Mouse (Mus musculus) heart, embryonic 11.5 days (tissue): ENCODE data around the gene Cxcl1. TPM values are rescaled to one million over a fixed set of nuclear protein-coding genes. Genes with fewer than 3 reads are reported as not detected.
"Not testable (repeated sequence)": the region's sequence is repeated elsewhere in the genome, so short reads cannot be mapped to it uniquely, and the experiment has no call there.

Experiments used
- ATAC-seq: fragments of 200-750 bp; cut with Nextera tagmentation; replicated peaks from 2 replicates; pipeline ENCODE4 v1.8.0; 2017; ENCODE audit warnings: moderate library complexity; ENCODE audit not compliant: insufficient number of reproducible peaks, low FRiP score, low TSS enrichment
- H3K27ac ChIP-seq: fragments of 300-500 bp; sonication (generic); 2 replicates; pipeline ENCODE4 v1.5.1; 2014; ENCODE audit warnings: mild to moderate bottlenecking, low read depth, low read length
- H3K27me3 ChIP-seq: fragments of 300-500 bp; sonication (generic); 2 replicates; pipeline ENCODE4 v1.6.1; 2014; ENCODE audit warnings: mild to moderate bottlenecking, low read length, mixed read lengths; ENCODE audit not compliant: control insufficient read depth, insufficient read depth
- H3K36me3 ChIP-seq: fragments of 300-500 bp; sonication (generic); 2 replicates; pipeline ENCODE4 v1.6.1; 2014; ENCODE audit warnings: mild to moderate bottlenecking, low read length, moderate library complexity, mixed read lengths; ENCODE audit not compliant: control insufficient read depth, insufficient read depth
- H3K4me1 ChIP-seq: fragments of 300-500 bp; sonication (generic); 2 replicates; pipeline ENCODE4 v1.6.1; 2014; ENCODE audit warnings: low read length; ENCODE audit not compliant: control insufficient read depth, insufficient read depth
- H3K4me2 ChIP-seq: fragments of 300-500 bp; sonication (generic); 2 replicates; pipeline ENCODE4 v1.6.1; 2014; ENCODE audit warnings: mild to moderate bottlenecking, moderate library complexity
- H3K4me3 ChIP-seq: fragments of 300-500 bp; sonication (generic); 2 replicates; pipeline ENCODE4 v1.5.1; 2014; ENCODE audit warnings: low read depth, low read length
- H3K9ac ChIP-seq: fragments of 300-500 bp; sonication (generic); 2 replicates; pipeline ENCODE4 v1.6.1; 2014; ENCODE audit warnings: mild to moderate bottlenecking, low read depth, low read length, moderate library complexity
- H3K9me3 ChIP-seq: fragments of 300-500 bp; sonication (generic); replicated peaks from 2 replicates; pipeline ENCODE4 v1.6.1; 2016; ENCODE audit warnings: low read length; ENCODE audit not compliant: control insufficient read depth
- WGBS: fragments of 180-500 bp; shearing (Covaris S2); extraction: QIAGEN DNeasy Blood & Tissue Kit; methylation state at CpG from one replicate; pipeline ENCODE4 v1.1.7; 2014; ENCODE audit not compliant: insufficient replicate concordance; 5-methylcytosine and 5-hydroxymethylcytosine counted together
- polyA plus RNA-seq: library from polyadenylated mRNA; unstranded; fragments of >200 nt; fragmentation: Nextera tagmentation; extraction: Ambion mirVana; gene quantifications from 2 replicates; pipeline ENCODE4 v1.2.1, GENCODE M21; 2014

Gene Cxcl1
- polyA plus RNA-seq: 0.27 TPM in 1 of 2 replicates, not detected in the other

- Histone ChIP-seq H3K36me3 (no peaks in the 10 kb centered on the region), H3K27me3 (no peaks in the 10 kb centered on the region), H3K9me3 (no peaks in the 10 kb centered on the region), H3K9ac (peak within 1 kb of the TSS; percentile 67), H3K4me2 (peak within 1 kb of the TSS; percentile 86), H3K4me3 (peak within 1 kb of the TSS; percentile 51), H3K27ac (no peak within 1 kb of the TSS), H3K4me1 (no peaks in the 10 kb centered on the region)
- WGBS: 10% methylated on average over 30 of the region's 30 CpGs
- peak; percentile 55; the same call in 1 of the 2 replicates for ATAC-seq
These were observed at the start of gene Cxcl1 for GRCm38 (mm10) chr5:90890519-90891463. Gene Cxcl1 (plus strand): TSS chr5:90891241.

GRCm38 (mm10) chr5:90843891-90844290 lies 47.1 kb upstream of the Cxcl1 start:
- Histone ChIP-seq H3K27ac (no peak overlapping the region), H3K36me3 (no peaks in the 10 kb centered on the region), H3K9me3 (no peaks in the 10 kb centered on the region), H3K4me3 (no peak overlapping the region), H3K27me3 (no peaks in the 10 kb centered on the region), H3K9ac (no peak overlapping the region), H3K4me1 (no peaks in the 10 kb centered on the region), H3K4me2 (no peak overlapping the region)
- WGBS: 79% methylated on average over 3 of the region's 3 CpGs
- no peak for ATAC-seq

- 89% methylated on average over 7 of the region's 7 CpGs for WGBS
- H3K9me3 ChIP-seq, H3K27ac ChIP-seq, H3K9ac ChIP-seq, H3K4me3 ChIP-seq, H3K4me1 ChIP-seq, H3K27me3 ChIP-seq, H3K4me2 ChIP-seq, H3K36me3 ChIP-seq, ATAC-seq: not testable (repeated sequence)
These were observed 40.9 kb upstream of the Cxcl1 start for GRCm38 (mm10) chr5:90850096-90850495.

- not testable (repeated sequence) for H3K27ac ChIP-seq, H3K4me1 ChIP-seq, ATAC-seq, H3K9ac ChIP-seq, H3K9me3 ChIP-seq, H3K36me3 ChIP-seq, H3K27me3 ChIP-seq, H3K4me2 ChIP-seq, H3K4me3 ChIP-seq
- 84% methylated on average over 11 of the region's 11 CpGs for WGBS
These were observed 39.6 kb upstream of the Cxcl1 start for GRCm38 (mm10) chr5:90851391-90851790.

GRCm38 (mm10) chr5:90853206-90853605 lies 37.8 kb upstream of the Cxcl1 start:
- Histone ChIP-seq H3K27ac (no peak overlapping the region), H3K9me3 (no peaks in the 10 kb centered on the region), H3K4me2 (no peak overlapping the region), H3K4me1 (no peaks in the 10 kb centered on the region), H3K36me3 (no peaks in the 10 kb centered on the region), H3K4me3 (no peak overlapping the region), H3K27me3 (no peaks in the 10 kb centered on the region), H3K9ac (no peak overlapping the region)
- no peak for ATAC-seq
- WGBS: 73% methylated on average over 4 of the region's 4 CpGs

GRCm38 (mm10) chr5:90855308-90856230 lies 35.5 kb upstream of the Cxcl1 start:
- H3K36me3 ChIP-seq: no peaks in the 10 kb centered on the region
- ATAC-seq: no peak
- H3K27me3 ChIP-seq: no peaks in the 10 kb centered on the region
- 80% methylated on average over 7 of the region's 7 CpGs for WGBS
- no peak overlapping the region for H3K4me3 ChIP-seq
- H3K4me2 ChIP-seq: no peak overlapping the region
- H3K9ac ChIP-seq: no peak overlapping the region
- no peaks in the 10 kb centered on the region for H3K4me1 ChIP-seq
- H3K9me3 ChIP-seq: no peaks in the 10 kb centered on the region
- H3K27ac ChIP-seq: no peak overlapping the region

- no peaks in the 10 kb centered on the region for H3K27me3 ChIP-seq
- H3K36me3 ChIP-seq: no peaks in the 10 kb centered on the region
- H3K4me1 ChIP-seq: no peaks in the 10 kb centered on the region
- H3K27ac ChIP-seq: no peak overlapping the region
- WGBS: 52% methylated on average over 5 of the region's 5 CpGs
- H3K4me3 ChIP-seq: no peak overlapping the region
- ATAC-seq: no peak
- no peak overlapping the region for H3K4me2 ChIP-seq
- no peaks in the 10 kb centered on the region for H3K9me3 ChIP-seq
- H3K9ac ChIP-seq: no peak overlapping the region
These were observed 33.6 kb upstream of the Cxcl1 start for GRCm38 (mm10) chr5:90857463-90857862.

GRCm38 (mm10) chr5:90858429-90858828 lies 32.6 kb upstream of the Cxcl1 start:
- Histone ChIP-seq H3K27me3 (no peaks in the 10 kb centered on the region), H3K4me1 (no peaks in the 10 kb centered on the region), H3K36me3 (no peaks in the 10 kb centered on the region), H3K9me3 (no peaks in the 10 kb centered on the region), H3K27ac (no peak overlapping the region), H3K4me2 (no peak overlapping the region), H3K9ac (no peak overlapping the region), H3K4me3 (no peak overlapping the region)
- ATAC-seq: no peak
- 91% methylated on average over 2 of the region's 2 CpGs for WGBS
